Mouse (Mus musculus) liver, embryonic 13.5 days (tissue): Measurements from ENCODE around the gene Elf3. TPM values are rescaled to one million over a fixed set of nuclear protein-coding genes. Genes with fewer than 3 reads are reported as not detected.
"Not testable (repeated sequence)": the region's sequence is repeated elsewhere in the genome, so short reads cannot be mapped to it uniquely, and the experiment has no call there.

Experiments used
- ATAC-seq: fragments of 200-750 bp; cut with Nextera tagmentation; 2 replicates; pipeline ENCODE4 v1.8.0; 2017; ENCODE audit warnings: low read depth, mild to moderate bottlenecking, moderate number of reproducible peaks, moderate library complexity
- DNase-seq: peaks from one replicate; pipeline ENCODE4 v3.0.0; 2022
- H3K27ac ChIP-seq: fragments of 300-500 bp; sonication (generic); 2 replicates; pipeline ENCODE4 v1.5.1; 2015; ENCODE audit warnings: moderate library complexity, mild to moderate bottlenecking, inconsistent platforms
- H3K27me3 ChIP-seq: fragments of 300-500 bp; sonication (generic); 2 replicates; pipeline ENCODE4 v1.6.1; 2015; ENCODE audit warnings: mild to moderate bottlenecking, inconsistent platforms
- H3K36me3 ChIP-seq: fragments of 300-500 bp; sonication (generic); 2 replicates; pipeline ENCODE4 v1.6.1; 2015; ENCODE audit warnings: mild to moderate bottlenecking, inconsistent platforms
- H3K4me1 ChIP-seq: fragments of 300-500 bp; sonication (generic); replicated peaks from 2 replicates; pipeline ENCODE4 v1.6.1; 2015; ENCODE audit warnings: inconsistent platforms
- H3K4me2 ChIP-seq: fragments of 300-500 bp; sonication (generic); 2 replicates; pipeline ENCODE4 v1.6.1; 2015; ENCODE audit warnings: inconsistent platforms, mild to moderate bottlenecking, moderate library complexity
- H3K4me3 ChIP-seq: fragments of 300-500 bp; sonication (generic); replicated peaks from 2 replicates; pipeline ENCODE4 v1.5.1; 2015; ENCODE audit warnings: mild to moderate bottlenecking, inconsistent platforms
- H3K9ac ChIP-seq: fragments of 300-500 bp; sonication (generic); 2 replicates; pipeline ENCODE4 v1.6.1; 2015; ENCODE audit warnings: mild to moderate bottlenecking, inconsistent platforms
- H3K9me3 ChIP-seq: fragments of 300-500 bp; sonication (generic); replicated peaks from 2 replicates; pipeline ENCODE4 v1.6.1; 2016; ENCODE audit warnings: inconsistent platforms
- WGBS: fragments of 180-500 bp; shearing (Covaris S2); methylation state at CpG from one replicate; pipeline ENCODE4 v1.1.7; 2015; ENCODE audit not compliant: insufficient replicate concordance; 5-methylcytosine and 5-hydroxymethylcytosine counted together
- polyA plus RNA-seq: library from polyadenylated mRNA; unstranded; fragments of >200 nt; fragmentation: Nextera tagmentation; extraction: Ambion mirVana; gene quantifications from 2 replicates; pipeline ENCODE4 v1.2.1, GENCODE M21; 2015

Gene Elf3
- polyA plus RNA-seq, 1 experiment from 2014 or later = 1.2 TPM

GRCm38 (mm10) chr1:135265834-135266233 is 7.5 kb upstream of the Elf3 start:
- Histone ChIP-seq H3K4me1 (peaks cover 10% of the 10 kb centered on the region; the same call in 1 of the 2 replicates), H3K4me3 (no peak overlapping the region), H3K9ac (no peak overlapping the region), H3K27ac (no peak overlapping the region), H3K27me3 (no peaks in the 10 kb centered on the region), H3K4me2 (no peak overlapping the region), H3K36me3 (peaks cover 34% of the 10 kb centered on the region), H3K9me3 (no peaks in the 10 kb centered on the region)
- ATAC-seq (no peak), DNase-seq (no peak)
- WGBS = 45% methylated on average over 5 of the region's 5 CpGs

GRCm38 (mm10) chr1:135263316-135263715 is 4.9 kb upstream of the Elf3 start:
- DNase-seq (no peak), ATAC-seq (no peak)
- no peaks in the 10 kb centered on the region for H3K9me3 ChIP-seq
- H3K27me3 ChIP-seq = peaks cover 3% of the 10 kb centered on the region; the same call in 1 of the 2 replicates
- H3K4me3 ChIP-seq = no peak overlapping the region
- H3K9ac ChIP-seq = no peak overlapping the region
- H3K36me3 ChIP-seq = peaks cover 34% of the 10 kb centered on the region
- peaks cover 17% of the 10 kb centered on the region for H3K4me1 ChIP-seq
- 76% methylated on average over 9 of the region's 9 CpGs for WGBS
- no peak overlapping the region for H3K4me2 ChIP-seq
- H3K27ac ChIP-seq = no peak overlapping the region

GRCm38 (mm10) chr1:135262329-135262728 is 4.0 kb upstream of the Elf3 start:
- Histone ChIP-seq H3K4me2 (no peak overlapping the region), H3K4me3 (no peak overlapping the region), H3K9ac (no peak overlapping the region), H3K9me3 (no peaks in the 10 kb centered on the region), H3K27ac (no peak overlapping the region), H3K36me3 (peaks cover 34% of the 10 kb centered on the region), H3K27me3 (peaks cover 7% of the 10 kb centered on the region; the same call in 1 of the 2 replicates), H3K4me1 (peaks cover 14% of the 10 kb centered on the region)
- 61% methylated on average over 3 of the region's 3 CpGs for WGBS
- ATAC-seq = no peak
- no peak for DNase-seq

- Histone ChIP-seq H3K36me3 (peaks cover 28% of the 10 kb centered on the region), H3K4me1 (peaks cover 12% of the 10 kb centered on the region), H3K9me3 (no peaks in the 10 kb centered on the region), H3K27me3 (peaks cover 11% of the 10 kb centered on the region; the same call in 1 of the 2 replicates), H3K4me2 (no peak overlapping the region), H3K9ac (no peak overlapping the region), H3K4me3 (no peak overlapping the region), H3K27ac (no peak overlapping the region)
- WGBS = 60% methylated on average over 6 of the region's 6 CpGs
- DNase-seq = no peak
- no peak for ATAC-seq
These were observed 2.6 kb upstream of the Elf3 start for GRCm38 (mm10) chr1:135260931-135261330.

- H3K36me3 ChIP-seq = peaks cover 19% of the 10 kb centered on the region
- peaks cover 11% of the 10 kb centered on the region for H3K4me1 ChIP-seq
- peaks cover 11% of the 10 kb centered on the region; the same call in 1 of the 2 replicates for H3K27me3 ChIP-seq
- peak overlapping the region; percentile 42 for H3K9ac ChIP-seq
- H3K9me3 ChIP-seq = no peaks in the 10 kb centered on the region
- WGBS = 2% methylated on average over 10 of the region's 10 CpGs
- peak overlapping the region; percentile 62 for H3K27ac ChIP-seq
- ATAC-seq = peak; percentile 69
- H3K4me2 ChIP-seq = peak overlapping the region; percentile 63
- peak; percentile 75 for DNase-seq
- H3K4me3 ChIP-seq = peak overlapping the region; percentile 44
These were observed 714 bp upstream of the Elf3 start for GRCm38 (mm10) chr1:135259128-135259436.

GRCm38 (mm10) chr1:135256299-135256698 is 2.1 kb downstream of the Elf3 start:
- no peak for ATAC-seq
- H3K27ac ChIP-seq = no peak overlapping the region
- no peaks in the 10 kb centered on the region for H3K9me3 ChIP-seq
- H3K36me3 ChIP-seq = no peaks in the 10 kb centered on the region
- H3K4me2 ChIP-seq = no peak overlapping the region
- H3K9ac ChIP-seq = no peak overlapping the region
- DNase-seq = no peak
- peaks cover 27% of the 10 kb centered on the region for H3K4me1 ChIP-seq
- WGBS = 66% methylated on average over 6 of the region's 6 CpGs
- peaks cover 11% of the 10 kb centered on the region; the same call in 1 of the 2 replicates for H3K27me3 ChIP-seq
- H3K4me3 ChIP-seq = no peak overlapping the region

GRCm38 (mm10) chr1:135252854-135253253 is 5.5 kb downstream of the Elf3 start:
- H3K27me3 ChIP-seq = peaks cover 13% of the 10 kb centered on the region; the same call in 1 of the 2 replicates
- no peaks in the 10 kb centered on the region for H3K36me3 ChIP-seq
- no peak overlapping the region for H3K9ac ChIP-seq
- 0 out of 2 replicates have a peak overlapping the region, but pooled peaks have one; percentile 14 for H3K27ac ChIP-seq
- no peak for DNase-seq
- peaks cover 49% of the 10 kb centered on the region for H3K4me1 ChIP-seq
- WGBS = 49% methylated on average over 4 of the region's 4 CpGs
- no peak overlapping the region for H3K4me2 ChIP-seq
- no peaks in the 10 kb centered on the region for H3K9me3 ChIP-seq
- no peak for ATAC-seq
- H3K4me3 ChIP-seq = no peak overlapping the region

- Histone ChIP-seq H3K36me3 (no peaks in the 10 kb centered on the region), H3K27ac (peak overlapping the region; percentile 90), H3K4me3 (no peak overlapping the region), H3K4me1 (peaks cover 52% of the 10 kb centered on the region), H3K27me3 (peaks cover 10% of the 10 kb centered on the region; the same call in 1 of the 2 replicates), H3K9ac (no peak overlapping the region), H3K9me3 (no peaks in the 10 kb centered on the region), H3K4me2 (no peak overlapping the region)
- DNase-seq (no peak), ATAC-seq (no peak)
- 78% methylated on average over 8 of the region's 8 CpGs for WGBS
These were observed 7.0 kb downstream of the Elf3 start for GRCm38 (mm10) chr1:135251405-135251804.

GRCm38 (mm10) chr1:135250706-135251105 is 7.7 kb downstream of the Elf3 start:
- Histone ChIP-seq H3K4me2 (peak overlapping the region; percentile 52), H3K27me3 (peaks cover 10% of the 10 kb centered on the region; the same call in 1 of the 2 replicates), H3K4me1 (peaks cover 52% of the 10 kb centered on the region), H3K36me3 (no peaks in the 10 kb centered on the region), H3K4me3 (no peak overlapping the region), H3K9me3 (no peaks in the 10 kb centered on the region), H3K9ac (peak overlapping the region; percentile 51), H3K27ac (peak overlapping the region; percentile 90)
- ATAC-seq (peak; percentile 100), DNase-seq (peak; percentile 68)
- WGBS = 18% methylated on average over 2 of the region's 3 CpGs

GRCm38 (mm10) chr1:135248434-135248850 is 9.9 kb downstream of the Elf3 start:
- Histone ChIP-seq H3K4me1 (peaks cover 62% of the 10 kb centered on the region), H3K4me3 (no peak overlapping the region), H3K9me3 (no peaks in the 10 kb centered on the region), H3K9ac (0 out of 2 replicates have a peak overlapping the region, but pooled peaks have one; percentile 15), H3K27ac (no peak overlapping the region), H3K36me3 (no peaks in the 10 kb centered on the region), H3K27me3 (peaks cover 10% of the 10 kb centered on the region; the same call in 1 of the 2 replicates), H3K4me2 (peak overlapping the region; percentile 29)
- ATAC-seq (no peak), DNase-seq (no peak)
- 21% methylated on average over 15 of the region's 15 CpGs for WGBS

- Histone ChIP-seq H3K4me3 (no peak overlapping the region), H3K27ac (0 out of 2 replicates have a peak overlapping the region, but pooled peaks have one; percentile 9), H3K4me1 (peaks cover 45% of the 10 kb centered on the region), H3K9me3 (no peaks in the 10 kb centered on the region), H3K27me3 (peaks cover 10% of the 10 kb centered on the region; the same call in 1 of the 2 replicates), H3K36me3 (no peaks in the 10 kb centered on the region), H3K4me2 (no peak overlapping the region), H3K9ac (no peak overlapping the region)
- 50% methylated on average over 8 of the region's 8 CpGs for WGBS
- ATAC-seq (peak; percentile 60; the same call in 1 of the 2 replicates), DNase-seq (no peak)
These were observed 14.4 kb downstream of the Elf3 start for GRCm38 (mm10) chr1:135244014-135244413.

GRCm38 (mm10) chr1:135240206-135240605 is 18.2 kb downstream of the Elf3 start:
- not testable (repeated sequence) for H3K9me3 ChIP-seq, H3K36me3 ChIP-seq, H3K27ac ChIP-seq, H3K4me2 ChIP-seq, H3K4me3 ChIP-seq, H3K27me3 ChIP-seq, H3K9ac ChIP-seq
- 37% methylated on average over 4 of the region's 4 CpGs for WGBS
- H3K4me1 ChIP-seq = peaks cover 36% of the 10 kb centered on the region
- ATAC-seq = peak; percentile 77
- DNase-seq = peak; percentile 21
